Mouse (Mus musculus): ENCODE measurements around the gene Alox15.

The Alox15 gene

DNA sequence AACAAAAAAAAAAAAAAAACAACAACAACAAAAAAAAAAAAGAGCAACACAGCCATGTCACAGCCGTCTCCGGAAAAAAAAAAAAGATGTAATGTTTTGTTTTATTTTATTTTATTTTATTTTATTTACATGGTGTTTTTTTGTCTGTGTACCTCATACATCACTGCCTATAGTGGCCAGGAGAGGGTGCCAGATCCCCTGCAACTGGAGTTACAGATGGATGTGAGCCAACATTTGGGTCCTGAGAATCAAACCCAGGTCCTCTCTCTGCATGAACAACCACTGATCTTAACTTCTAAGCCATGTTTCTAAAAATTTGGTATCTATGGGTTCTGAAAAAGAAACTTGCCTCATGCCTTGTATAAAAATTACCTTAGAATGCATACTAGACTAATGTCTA is 43.5 kb downstream of the Alox15 start:
- DNase-seq (ENCODE audit: low spot score) = no peak

DNA sequence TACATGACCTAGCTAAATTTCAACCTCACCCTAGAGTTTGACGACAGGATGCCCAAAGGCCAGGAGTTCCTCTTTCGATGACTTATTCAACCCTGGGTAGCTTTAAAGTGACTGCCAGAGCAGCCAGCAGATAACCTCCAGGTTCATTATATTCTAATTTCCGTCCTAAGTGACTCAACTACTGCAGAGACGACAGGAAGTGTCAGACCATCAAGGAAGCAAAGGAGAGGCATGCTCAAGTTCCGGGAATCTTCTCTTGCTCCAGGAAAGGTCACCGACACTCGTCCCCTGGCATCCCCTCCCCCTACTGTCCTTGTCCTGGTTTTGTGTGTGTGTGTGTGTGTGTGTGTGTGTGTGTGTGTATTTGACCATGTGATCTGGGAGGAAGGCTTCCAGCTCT is 45.7 kb downstream of the Alox15 start:
- no peak for DNase-seq (ENCODE audit: low spot score)

DNA sequence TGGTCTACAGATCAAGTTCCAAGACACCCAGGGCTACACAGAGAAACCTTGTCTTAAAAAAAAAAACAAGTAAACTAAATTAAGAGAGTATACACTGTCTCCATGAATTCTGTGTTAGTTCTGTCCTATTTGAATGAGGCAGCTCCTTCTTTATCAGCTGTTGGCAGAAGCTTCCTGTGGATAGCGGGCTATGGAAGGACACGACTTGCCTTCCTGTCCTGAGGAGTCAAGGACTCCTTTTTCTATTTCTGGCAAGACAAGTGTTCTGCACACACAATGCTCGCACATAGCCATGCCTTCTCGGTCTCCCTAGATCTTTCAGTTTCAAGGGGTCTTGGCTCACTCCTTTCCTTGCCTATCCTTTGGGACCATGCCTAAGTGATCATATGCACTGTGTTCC is 49.5 kb downstream of the Alox15 start:
- DNase-seq (ENCODE audit: low spot score) = no peak

DNA sequence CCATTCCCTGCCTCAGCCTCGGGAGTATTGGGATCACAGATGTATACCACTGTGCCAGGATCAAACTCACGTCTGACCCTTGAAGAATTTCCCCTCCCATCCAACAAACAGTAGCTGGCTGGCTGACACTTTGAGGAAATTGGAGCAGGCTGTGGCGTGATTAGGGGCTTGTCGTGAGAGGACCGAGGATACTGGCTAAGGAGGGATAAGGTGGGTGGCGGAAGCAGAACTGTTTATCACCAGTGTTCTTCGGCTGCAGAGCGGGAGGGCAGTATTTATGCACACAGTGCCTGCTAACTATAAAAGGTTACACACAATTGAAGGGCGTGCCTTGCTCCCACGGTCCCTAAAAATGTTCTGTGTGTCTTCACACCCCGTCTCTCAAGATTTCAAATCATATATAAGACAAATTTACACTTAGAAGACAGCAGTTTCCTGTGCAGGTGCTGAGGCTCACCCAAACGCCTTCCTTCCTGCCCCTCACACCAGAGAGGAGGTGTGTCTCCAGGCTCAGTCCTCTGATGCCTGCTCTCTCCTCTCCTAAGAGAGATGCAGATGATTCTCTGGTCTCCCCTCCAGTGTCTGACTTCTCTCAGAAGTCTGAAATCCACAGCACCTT is 53.9 kb downstream of the Alox15 start:
- no peak for DNase-seq (ENCODE audit: low spot score)

DNA sequence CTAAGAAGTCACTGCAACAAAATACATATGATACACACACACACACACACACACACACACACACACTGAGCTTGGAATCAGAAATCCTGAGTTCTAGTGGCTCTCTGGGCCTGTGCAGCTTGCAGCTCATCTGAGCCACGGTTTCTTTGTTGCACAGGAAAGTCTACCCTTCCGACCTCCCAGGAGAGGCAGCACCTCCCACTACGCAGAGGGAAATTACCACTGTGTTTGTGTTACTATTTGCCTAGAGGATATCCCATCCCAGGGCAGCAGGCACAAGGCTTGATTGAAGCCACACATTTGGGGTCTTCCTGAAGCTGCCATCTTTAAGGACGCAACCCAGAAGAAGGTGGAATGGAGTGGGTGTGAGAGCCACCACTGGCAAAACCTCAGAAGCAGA is 54.4 kb downstream of the Alox15 start:
- DNase-seq (ENCODE audit: low spot score) = no peak
